Mouse (Mus musculus) hindbrain, embryonic 16.5 days (tissue): ENCODE measurements around the gene Fam198b. TPM values are rescaled to one million over a fixed set of nuclear protein-coding genes. Genes with fewer than 3 reads are reported as not detected.

Experiments used
- ATAC-seq: fragments of 200-750 bp; cut with Nextera tagmentation; 2 replicates; pipeline ENCODE4 v1.8.0; 2017; ENCODE audit warnings: moderate TSS enrichment, moderate library complexity
- H3K27ac ChIP-seq: fragments of 300-500 bp; sonication (generic); 2 replicates; pipeline ENCODE4 v1.5.1; 2014; ENCODE audit warnings: low read depth, mild to moderate bottlenecking, control low read depth, low read length, moderate library complexity
- H3K27me3 ChIP-seq: fragments of 300-500 bp; sonication (generic); replicated peaks from 2 replicates; pipeline ENCODE4 v1.6.1; 2014; ENCODE audit warnings: low read length; ENCODE audit not compliant: control insufficient read depth, insufficient read depth
- H3K36me3 ChIP-seq: fragments of 300-500 bp; sonication (generic); 2 replicates; pipeline ENCODE4 v1.6.1; 2014; ENCODE audit warnings: mild to moderate bottlenecking, low read length, moderate library complexity, mixed read lengths; ENCODE audit not compliant: control insufficient read depth, insufficient read depth
- H3K4me1 ChIP-seq: fragments of 300-500 bp; sonication (generic); 2 replicates; pipeline ENCODE4 v1.6.1; 2014; ENCODE audit warnings: low read depth, low read length; ENCODE audit not compliant: control insufficient read depth, insufficient read depth
- H3K4me2 ChIP-seq: fragments of 300-500 bp; sonication (generic); 2 replicates; pipeline ENCODE4 v1.6.1; 2014; ENCODE audit warnings: mild to moderate bottlenecking, low read length, control low read depth, moderate library complexity
- H3K4me3 ChIP-seq: fragments of 300-500 bp; sonication (generic); 2 replicates; pipeline ENCODE4 v1.5.1; 2014; ENCODE audit warnings: mild to moderate bottlenecking, low read length, control low read depth, moderate library complexity
- H3K9ac ChIP-seq: fragments of 300-500 bp; sonication (generic); 2 replicates; pipeline ENCODE4 v1.6.1; 2014; ENCODE audit warnings: low read depth, mild to moderate bottlenecking, control low read depth, low read length, moderate library complexity
- H3K9me3 ChIP-seq: fragments of 300-500 bp; sonication (generic); 2 replicates; pipeline ENCODE4 v1.6.1; 2014; ENCODE audit warnings: mild to moderate bottlenecking, low read length, moderate library complexity; ENCODE audit not compliant: control insufficient read depth
- WGBS: fragments of 180-500 bp; shearing (Covaris S2); extraction: QIAGEN DNeasy Blood & Tissue Kit; methylation state at CpG from one replicate; pipeline ENCODE4 v1.1.7; 2014; 5-methylcytosine and 5-hydroxymethylcytosine counted together
- polyA plus RNA-seq: library from polyadenylated mRNA; unstranded; fragments of >200 nt; fragmentation: Nextera tagmentation; extraction: Ambion mirVana; gene quantifications from 2 replicates; pipeline ENCODE4 v1.2.1, GENCODE M21; 2015

Fam198b gene
- polyA plus RNA-seq, 1 experiment from 2014 or later = 2.7 TPM

- 48% methylated on average over 3 of the region's 3 CpGs for WGBS
- no peaks in the 10 kb centered on the region for H3K27me3 ChIP-seq
- H3K4me3 ChIP-seq = no peak overlapping the region
- no peak overlapping the region for H3K9ac ChIP-seq
- H3K4me1 ChIP-seq = no peaks in the 10 kb centered on the region
- H3K9me3 ChIP-seq = no peaks in the 10 kb centered on the region
- ATAC-seq = no peak
- H3K4me2 ChIP-seq = no peak overlapping the region
- H3K27ac ChIP-seq = no peak overlapping the region
- no peaks in the 10 kb centered on the region for H3K36me3 ChIP-seq
Measured at GRCm38 (mm10) chr3:79976786-79977185, 92.5 kb downstream of the Fam198b start.

GRCm38 (mm10) chr3:79977656-79978450, 93.5 kb downstream of the Fam198b start:
- WGBS = 80% methylated on average over 11 of the region's 11 CpGs
- no peaks in the 10 kb centered on the region for H3K9me3 ChIP-seq

DNA sequence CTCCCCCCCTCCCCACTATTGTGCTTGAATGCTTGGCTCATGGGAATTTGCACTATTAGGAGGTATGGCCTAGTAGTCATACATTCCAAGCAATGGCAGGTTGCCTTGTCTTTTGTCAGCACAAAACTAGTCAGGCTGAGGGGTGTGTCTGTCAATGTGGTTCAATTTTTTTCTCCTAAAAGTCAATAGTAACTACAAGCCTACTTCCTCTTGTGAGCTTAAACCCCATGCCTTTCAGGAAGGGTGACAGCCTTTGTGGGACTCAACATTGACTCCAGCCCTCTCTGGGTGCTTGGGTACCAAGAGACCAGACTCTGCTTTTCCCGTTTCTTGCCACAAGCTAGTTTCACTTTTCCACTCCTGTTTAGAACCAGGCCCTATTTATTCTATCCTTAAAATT, 96.4 kb downstream of the Fam198b start:
- H3K36me3 ChIP-seq = no peaks in the 10 kb centered on the region
- H3K27me3 ChIP-seq = no peaks in the 10 kb centered on the region
- no peak overlapping the region for H3K9ac ChIP-seq
- 84% methylated on average over 1 of the region's 1 CpGs for WGBS
- no peak overlapping the region for H3K4me2 ChIP-seq
- no peak overlapping the region for H3K27ac ChIP-seq
- H3K9me3 ChIP-seq = no peaks in the 10 kb centered on the region
- no peaks in the 10 kb centered on the region for H3K4me1 ChIP-seq
- no peak for ATAC-seq
- no peak overlapping the region for H3K4me3 ChIP-seq

More at GRCm38 (mm10) chr3:79977656-79978450, 93.5 kb downstream of the Fam198b start:
- H3K36me3 ChIP-seq = no peaks in the 10 kb centered on the region
- H3K4me1 ChIP-seq = no peaks in the 10 kb centered on the region
- no peak overlapping the region for H3K4me3 ChIP-seq
- no peak overlapping the region for H3K4me2 ChIP-seq
- no peak for ATAC-seq
- H3K27me3 ChIP-seq = no peaks in the 10 kb centered on the region
- no peak overlapping the region for H3K9ac ChIP-seq
- no peak overlapping the region for H3K27ac ChIP-seq

DNA sequence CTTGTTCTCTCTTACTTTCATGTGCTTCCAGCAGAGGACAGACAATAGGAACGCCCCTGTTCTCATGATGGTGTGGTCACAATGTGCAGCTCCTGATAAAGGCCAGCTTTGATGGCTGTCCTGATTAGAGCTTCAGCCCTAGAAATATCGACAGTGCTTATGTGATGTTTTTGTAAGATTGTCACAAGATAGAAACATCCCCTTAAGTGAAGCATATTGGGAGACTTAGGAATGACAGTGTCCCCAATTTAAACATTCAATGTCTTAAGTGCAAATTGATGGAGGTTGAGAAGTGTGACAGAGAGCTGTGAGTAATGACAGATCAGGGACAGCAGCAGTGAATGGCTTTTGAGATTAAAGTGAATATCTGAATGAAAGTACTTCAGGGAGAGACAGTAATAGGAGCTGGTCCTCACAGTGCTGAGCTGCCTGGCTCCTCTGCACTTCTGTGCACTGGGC, 99.7 kb downstream of the Fam198b start:
- ATAC-seq = no peak
- no peaks in the 10 kb centered on the region for H3K9me3 ChIP-seq
- H3K4me1 ChIP-seq = no peaks in the 10 kb centered on the region
- no peak overlapping the region for H3K27ac ChIP-seq
- H3K9ac ChIP-seq = no peak overlapping the region
- 67% methylated on average over 2 of the region's 2 CpGs for WGBS
- H3K27me3 ChIP-seq = no peaks in the 10 kb centered on the region
- H3K36me3 ChIP-seq = no peaks in the 10 kb centered on the region
- no peak overlapping the region for H3K4me2 ChIP-seq
- no peak overlapping the region for H3K4me3 ChIP-seq

DNA sequence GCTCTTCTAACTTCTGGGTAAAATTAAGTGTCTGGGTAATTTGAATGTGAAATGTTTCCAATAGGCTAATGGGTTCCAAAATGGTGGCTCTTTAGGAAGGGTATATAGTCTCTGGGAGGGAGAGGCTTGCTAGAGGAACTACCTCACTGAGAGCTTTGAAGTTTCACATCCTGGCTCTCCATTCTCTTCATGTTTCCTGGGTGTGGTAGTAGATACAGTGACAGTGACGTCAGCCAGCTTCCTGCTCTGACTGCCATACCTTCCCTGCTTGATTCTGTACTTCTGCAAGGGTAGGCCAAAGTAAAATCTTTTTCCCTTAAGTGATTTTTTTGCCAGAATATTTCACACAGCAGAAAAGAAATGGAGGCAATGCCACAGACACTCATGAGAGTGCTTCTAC, 100.2 kb downstream of the Fam198b start:
- H3K9me3 ChIP-seq = no peaks in the 10 kb centered on the region
- no peak overlapping the region for H3K9ac ChIP-seq
- H3K27me3 ChIP-seq = no peaks in the 10 kb centered on the region
- no peaks in the 10 kb centered on the region for H3K4me1 ChIP-seq
- no peaks in the 10 kb centered on the region for H3K36me3 ChIP-seq
- H3K4me3 ChIP-seq = no peak overlapping the region
- no peak overlapping the region for H3K27ac ChIP-seq
- no peak for ATAC-seq
- H3K4me2 ChIP-seq = no peak overlapping the region
- 80% methylated on average over 1 of the region's 1 CpGs for WGBS

DNA sequence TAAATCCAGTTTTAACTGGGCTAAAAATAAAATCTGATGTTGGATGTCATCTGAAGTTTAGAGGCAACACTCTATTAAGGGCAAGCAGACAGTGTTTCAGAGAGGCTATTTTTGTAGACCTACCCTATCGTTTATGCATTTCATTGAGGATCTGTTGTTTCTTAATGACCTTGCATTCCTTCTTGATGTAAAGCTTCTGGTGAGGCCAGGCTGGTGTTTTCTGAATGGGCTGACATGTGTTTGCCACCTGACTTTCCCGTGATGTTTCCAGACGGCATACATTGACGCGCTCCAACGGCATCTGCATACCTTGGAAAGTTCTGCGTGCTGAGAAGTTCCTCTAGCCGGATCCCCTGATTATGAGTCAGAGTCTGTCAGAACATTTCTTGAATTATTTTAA, 104.9 kb downstream of the Fam198b start:
- no peak overlapping the region for H3K4me2 ChIP-seq
- no peaks in the 10 kb centered on the region for H3K36me3 ChIP-seq
- 73% methylated on average over 8 of the region's 8 CpGs for WGBS
- no peak overlapping the region for H3K9ac ChIP-seq
- no peaks in the 10 kb centered on the region for H3K4me1 ChIP-seq
- ATAC-seq = no peak
- no peak overlapping the region for H3K27ac ChIP-seq
- no peaks in the 10 kb centered on the region for H3K27me3 ChIP-seq
- H3K4me3 ChIP-seq = no peak overlapping the region
- no peaks in the 10 kb centered on the region for H3K9me3 ChIP-seq

DNA sequence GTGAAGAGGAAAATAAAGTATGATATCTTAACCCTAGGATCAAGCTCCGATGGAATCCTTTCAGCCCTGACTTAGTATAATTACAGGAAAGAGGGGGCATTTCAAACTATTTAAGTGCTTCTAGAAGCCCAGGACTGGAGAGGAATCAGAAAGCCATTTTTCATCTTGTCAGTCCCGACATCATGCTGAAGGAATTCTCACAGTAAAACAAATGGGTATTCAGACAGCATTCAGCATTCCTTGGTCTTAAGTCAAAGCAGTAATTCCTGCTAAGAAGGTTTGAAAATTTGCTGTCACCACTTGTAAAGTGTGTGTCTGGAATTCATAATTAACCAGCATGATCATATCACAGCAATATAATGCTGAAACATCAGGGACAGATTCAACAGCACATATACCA, 105.6 kb downstream of the Fam198b start:
- 46% methylated on average over 2 of the region's 2 CpGs for WGBS
- no peak for ATAC-seq
- Histone ChIP-seq H3K27ac (no peak overlapping the region), H3K36me3 (no peaks in the 10 kb centered on the region), H3K4me3 (no peak overlapping the region), H3K27me3 (no peaks in the 10 kb centered on the region), H3K4me1 (no peaks in the 10 kb centered on the region), H3K9ac (no peak overlapping the region), H3K9me3 (no peaks in the 10 kb centered on the region), H3K4me2 (no peak overlapping the region)

DNA sequence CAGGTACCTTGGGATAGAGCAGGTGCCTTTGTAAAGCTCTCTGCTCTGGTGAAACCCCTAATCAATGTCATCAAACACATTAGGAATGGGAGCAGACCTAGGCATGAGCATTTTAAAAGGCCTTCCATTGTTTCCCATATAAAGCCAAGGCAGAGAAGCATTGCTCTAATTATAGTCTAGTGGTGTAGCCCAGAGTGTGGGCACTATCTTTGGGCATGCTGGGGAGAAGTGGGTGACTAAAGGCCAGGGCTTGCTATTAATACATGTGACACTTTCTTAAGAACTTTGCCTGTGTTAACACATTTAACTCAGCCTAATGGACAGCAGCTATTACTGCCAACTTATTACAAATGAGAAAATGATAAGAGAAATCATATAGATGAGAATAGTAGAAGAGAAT, 106.1 kb downstream of the Fam198b start:
- Histone ChIP-seq H3K27ac (no peak overlapping the region), H3K4me2 (no peak overlapping the region), H3K4me1 (no peaks in the 10 kb centered on the region), H3K4me3 (no peak overlapping the region), H3K27me3 (no peaks in the 10 kb centered on the region), H3K36me3 (no peaks in the 10 kb centered on the region), H3K9me3 (no peaks in the 10 kb centered on the region), H3K9ac (no peak overlapping the region)
- no peak for ATAC-seq

GRCm38 (mm10) chr3:79994029-79994539, 109.8 kb downstream of the Fam198b start:
- no peaks in the 10 kb centered on the region for H3K4me1 ChIP-seq
- no peak for ATAC-seq
- H3K27ac ChIP-seq = no peak overlapping the region
- H3K27me3 ChIP-seq = no peaks in the 10 kb centered on the region
- no peak overlapping the region for H3K4me2 ChIP-seq
- no peak overlapping the region for H3K9ac ChIP-seq
- H3K9me3 ChIP-seq = no peaks in the 10 kb centered on the region
- WGBS = 84% methylated on average over 5 of the region's 5 CpGs
- H3K4me3 ChIP-seq = no peak overlapping the region
- H3K36me3 ChIP-seq = no peaks in the 10 kb centered on the region
